Mouse (Mus musculus) bone marrow, adult 2 months (tissue): ENCODE results near the gene Mapkapk2.

Experiments used
- CTCF ChIP-seq: fragments of 200-500 bp; IDR thresholded peaks from 2 replicates; pipeline ENCODE4 v1.5.1; 2011; ENCODE audit warnings: low read length, control low read depth; ENCODE audit not compliant: control insufficient read depth, insufficient read depth
- POLR2A ChIP-seq: fragments of 200-500 bp; IDR thresholded peaks from 2 replicates; pipeline ENCODE4 v1.6.1; 2011; ENCODE audit warnings: low read depth, mild to moderate bottlenecking, control low read depth, low read length, borderline replicate concordance; ENCODE audit not compliant: control insufficient read depth

- TF ChIP-seq CTCF (no peak), POLR2A (no peak)
Measured at GRCm38 (mm10) chr1:131012494-131012893, 85.1 kb downstream of the Mapkapk2 start.
